Mouse (Mus musculus): ENCODE results near the gene Pfdn4. TPM values are rescaled to one million over a fixed set of nuclear protein-coding genes. Genes with fewer than 3 reads are reported as not detected.
A peak's percentile ranks its signal among the peaks of the same experiment; 100 is the strongest.

Gene Pfdn4
- polyA plus RNA-seq, 1 experiment = 55.5 TPM

DNA sequence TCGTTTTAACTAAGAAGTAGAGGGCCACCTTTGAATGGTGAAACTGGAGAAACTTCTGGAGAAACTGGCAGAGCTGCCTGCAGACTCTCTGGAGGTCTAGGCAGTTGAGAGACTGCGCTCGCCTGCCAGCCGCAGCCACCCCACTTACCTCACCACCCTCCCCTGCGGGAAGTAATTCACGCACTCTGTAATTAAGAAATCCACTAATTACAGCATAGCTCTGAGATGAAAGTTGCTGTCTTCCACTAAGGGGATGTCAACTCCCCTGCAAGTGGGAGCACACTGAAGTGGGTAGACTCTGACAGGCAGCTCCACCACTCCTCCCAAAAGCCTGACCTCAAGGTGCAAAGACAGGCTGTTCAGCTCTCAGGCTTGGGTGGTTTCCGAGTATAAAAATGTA, 55.9 kb downstream of the Pfdn4 start:
- TF ChIP-seq CTCF (IDR thresholded peaks at IDR 0.05; ENCODE audit: borderline replicate concordance, extremely low read depth, insufficient read depth, insufficient read length) = no peak
- no peak for TF ChIP-seq POLR2A (IDR thresholded peaks at IDR 0.05; ENCODE audit: borderline replicate concordance, extremely low read depth, insufficient read depth, insufficient read length, poor library complexity, severe bottlenecking)

DNA sequence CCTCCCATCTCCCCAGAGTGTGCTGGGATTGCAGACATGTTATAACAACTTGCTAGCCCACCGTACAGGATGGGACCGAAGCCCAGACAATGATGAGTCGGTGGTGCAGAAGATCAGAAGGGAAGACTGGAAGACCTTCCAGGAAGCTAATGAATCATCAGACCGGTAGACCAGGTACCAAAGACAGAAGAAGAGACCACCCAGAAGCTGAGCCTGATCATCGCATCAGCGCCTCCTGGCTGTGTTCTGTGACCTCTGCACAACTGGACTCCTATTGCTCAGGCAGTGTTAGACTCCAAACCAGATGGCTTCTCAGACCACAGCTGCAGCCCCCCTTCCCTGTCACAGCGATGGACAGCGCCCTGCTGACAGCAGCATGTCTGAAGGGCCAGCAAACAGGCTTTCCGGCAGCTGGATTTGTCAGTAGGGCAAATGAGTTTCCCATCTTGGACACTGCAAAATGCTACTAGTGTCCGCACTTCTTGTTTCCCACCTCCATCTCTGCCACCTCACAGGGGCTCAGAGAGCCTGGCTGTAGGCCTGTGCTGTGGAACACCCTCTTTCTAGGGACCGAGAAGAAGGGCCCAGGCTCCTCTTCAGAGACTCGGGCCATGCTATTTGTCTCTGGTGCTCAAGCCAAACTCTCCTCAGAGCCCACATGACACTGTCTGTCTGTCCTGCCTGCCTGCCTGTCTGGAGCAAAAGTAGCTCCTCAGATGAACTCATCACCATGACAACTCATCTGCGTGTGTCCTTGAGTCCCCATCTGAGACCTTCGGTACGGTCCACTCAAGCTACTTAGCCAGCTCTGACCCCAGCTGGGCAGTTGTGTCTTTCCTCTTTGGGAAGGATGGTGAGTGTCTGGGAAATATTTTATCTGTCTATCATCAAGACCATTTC, 68.0 kb downstream of the Pfdn4 start:
- no peak for DNase-seq (ENCODE audit: low read depth)

More for the DNA sequence above, 55.9 kb downstream of the Pfdn4 start:
- peak; percentile 75 for DNase-seq (ENCODE audit: low read depth)

DNA sequence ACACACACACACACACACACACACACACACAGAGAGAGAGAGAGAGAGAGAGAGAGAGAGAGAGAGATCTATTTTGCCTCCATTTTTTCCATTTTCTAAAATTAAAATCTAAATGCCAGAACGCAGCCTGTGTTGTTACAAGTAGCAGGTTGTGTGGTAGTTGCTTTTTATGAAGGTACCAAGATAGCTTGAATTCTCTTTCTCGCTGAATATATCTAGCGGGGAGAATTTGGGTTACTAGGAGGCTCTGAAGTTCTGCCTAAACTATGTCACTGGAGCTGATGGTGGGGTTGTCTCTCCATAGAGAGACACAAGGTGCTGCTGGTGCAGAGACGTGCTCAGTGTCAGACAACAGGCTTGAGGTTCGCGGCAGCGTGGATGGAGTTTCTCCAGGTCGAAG, 68.8 kb downstream of the Pfdn4 start:
- TF ChIP-seq POLR2A (IDR thresholded peaks at IDR 0.05; ENCODE audit: borderline replicate concordance, extremely low read depth, insufficient read depth, insufficient read length, poor library complexity, severe bottlenecking) (no peak), CTCF (IDR thresholded peaks at IDR 0.05; ENCODE audit: borderline replicate concordance, extremely low read depth, insufficient read depth, insufficient read length) (no peak)
- DNase-seq (ENCODE audit: low read depth) = no peak

More for the DNA sequence above, 68.0 kb downstream of the Pfdn4 start:
- TF ChIP-seq POLR2A (IDR thresholded peaks at IDR 0.05; ENCODE audit: borderline replicate concordance, extremely low read depth, insufficient read depth, insufficient read length, poor library complexity, severe bottlenecking) (no peak), CTCF (IDR thresholded peaks at IDR 0.05; ENCODE audit: borderline replicate concordance, extremely low read depth, insufficient read depth, insufficient read length) (no peak)

Other genes starting within 250 kb of the Pfdn4 start
- gene Bcas1, start 68.6 kb upstream of the Pfdn4 start, polyA plus RNA-seq (2012; rRNA removed) = 3.7 and 9.4 TPM in 2 replicates
- 0.16 TPM in 2 replicates for gene Cyp24a1, start 717 bp downstream of the Pfdn4 start, polyA plus RNA-seq (2012; rRNA removed)
- gene 4930470P17Rik, start 105.6 kb downstream of the Pfdn4 start, polyA plus RNA-seq (2012; rRNA removed) = not detected in 2 replicates
- 30.6 and 35.0 TPM in 2 replicates for gene Dok5, start 235.4 kb downstream of the Pfdn4 start, polyA plus RNA-seq (2012; rRNA removed)